Mouse (Mus musculus) inflammation-experienced regulatory T-cells, adult 6 months (primary cell): ENCODE results near the gene Gm17949. TPM values are rescaled to one million over a fixed set of nuclear protein-coding genes. Genes with fewer than 3 reads are reported as not detected.

Experiments
- ATAC-seq: one replicate; pipeline ENCODE4 v1.8.0; 2017
- polyA plus RNA-seq, 3 experiments: library from polyadenylated mRNA; unstranded; fragments of 100-300 nt; shearing (Covaris generic); gene quantifications; one replicate each; pipeline ENCODE4 v1.2.1; 2017

Gene Gm17949
- polyA plus RNA-seq, 3 experiments from 2014 or later: 0.51 to 1.7 (median 0.67) TPM

DNA sequence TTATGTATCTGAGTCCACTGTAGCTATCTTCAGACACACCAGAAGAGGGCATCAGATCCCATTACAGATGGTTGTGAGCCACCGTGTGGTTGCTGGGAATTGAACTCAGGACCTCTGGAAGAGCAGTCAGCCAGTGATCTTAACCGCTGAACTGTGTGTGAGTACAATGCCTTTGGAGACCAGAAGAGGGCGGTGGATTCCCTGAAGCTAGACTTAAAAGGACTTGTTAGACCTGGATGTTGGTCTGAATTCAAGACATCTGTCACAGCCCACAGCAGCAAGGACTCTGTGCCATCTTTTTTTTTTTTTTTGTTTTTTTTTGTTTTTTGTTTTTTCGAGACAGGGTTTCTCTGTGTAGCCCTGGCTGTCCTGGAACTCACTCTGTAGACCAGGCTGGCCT lies 40.4 kb downstream of the Gm17949 start:
- peak; percentile 64 for ATAC-seq

DNA sequence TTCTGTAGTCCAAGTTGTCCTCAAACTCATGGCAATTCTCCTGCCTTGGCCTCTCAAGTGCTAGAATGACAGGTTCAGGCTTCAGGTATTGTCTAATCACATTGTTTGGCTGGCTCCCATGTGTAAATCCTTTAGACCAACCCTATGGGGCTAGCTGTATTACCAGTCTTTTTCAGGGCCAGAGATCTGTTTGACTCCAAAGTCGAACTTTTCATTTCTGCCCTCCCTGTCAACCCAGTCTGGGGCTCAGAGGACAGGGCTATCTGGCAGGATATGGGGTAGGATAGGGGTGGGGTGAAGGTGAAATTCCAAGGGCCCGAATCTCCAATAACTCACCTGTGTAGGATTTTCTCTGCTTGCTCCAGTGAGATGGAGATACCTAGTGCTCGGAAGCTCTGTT lies 45.0 kb downstream of the Gm17949 start:
- no peak for ATAC-seq

DNA sequence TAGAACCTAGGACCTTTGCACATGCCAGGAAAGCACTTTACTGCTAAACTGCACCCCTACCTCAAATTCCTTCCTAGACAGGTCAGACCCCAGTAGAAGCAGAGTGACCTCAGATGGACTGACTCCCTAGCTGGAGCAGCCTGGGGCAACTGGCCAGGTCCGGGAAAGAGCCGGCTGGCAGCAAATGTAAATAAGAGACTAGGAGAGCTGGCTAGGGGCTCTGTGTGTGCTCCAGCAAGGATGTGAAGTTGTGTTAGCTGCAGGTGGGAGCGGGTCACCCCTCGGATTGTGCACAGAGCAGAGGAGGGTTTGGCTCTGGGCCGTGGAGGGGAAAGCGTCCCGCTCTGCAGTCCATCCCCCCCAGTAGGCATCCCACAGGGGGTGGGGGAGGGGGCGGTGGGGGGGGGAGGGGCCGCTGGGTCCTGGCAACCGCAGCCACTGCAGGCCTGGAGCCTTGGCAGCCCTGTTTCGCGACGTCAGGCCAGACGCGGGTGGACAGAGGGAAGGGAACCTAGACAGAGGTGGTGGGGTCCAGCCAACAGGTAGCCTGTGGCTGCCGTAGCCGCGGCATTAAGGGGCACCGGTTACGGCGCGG lies 47.7 kb downstream of the Gm17949 start, which contains the start of gene Crb3:
Gene Crb3 (plus strand): TSS at position 215 of the 595 bp plus-strand sequence.
- no peak for ATAC-seq

DNA sequence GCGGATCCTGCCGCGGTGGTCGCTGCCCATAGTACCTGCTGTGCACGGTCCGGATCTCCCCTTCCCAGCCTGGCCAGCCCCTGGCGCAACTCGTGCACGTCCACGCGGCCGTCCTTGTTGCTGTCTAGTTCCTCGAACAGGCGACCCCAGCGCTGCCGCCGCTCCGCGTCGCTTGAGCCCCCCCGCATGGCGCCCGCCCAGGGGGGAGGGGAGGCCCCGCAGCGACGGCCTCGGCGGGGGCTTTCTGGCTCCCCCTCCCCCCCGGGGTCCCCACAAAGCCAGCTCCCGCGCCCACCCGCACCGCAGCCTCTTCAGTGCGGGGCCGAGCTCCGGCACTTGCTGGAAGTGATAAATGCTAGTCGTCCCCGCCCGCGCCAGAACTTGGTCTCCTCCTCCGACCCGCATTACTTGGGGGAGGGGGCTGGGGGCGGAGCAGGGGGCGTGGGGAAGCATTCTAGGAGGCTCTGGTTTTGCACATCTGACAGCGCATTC lies 48.3 kb downstream of the Gm17949 start, which contains the start of gene Slc25a23:
Gene Slc25a23 (minus strand): TSS at position 378 of the 492 bp plus-strand sequence.
- ATAC-seq: no peak

DNA sequence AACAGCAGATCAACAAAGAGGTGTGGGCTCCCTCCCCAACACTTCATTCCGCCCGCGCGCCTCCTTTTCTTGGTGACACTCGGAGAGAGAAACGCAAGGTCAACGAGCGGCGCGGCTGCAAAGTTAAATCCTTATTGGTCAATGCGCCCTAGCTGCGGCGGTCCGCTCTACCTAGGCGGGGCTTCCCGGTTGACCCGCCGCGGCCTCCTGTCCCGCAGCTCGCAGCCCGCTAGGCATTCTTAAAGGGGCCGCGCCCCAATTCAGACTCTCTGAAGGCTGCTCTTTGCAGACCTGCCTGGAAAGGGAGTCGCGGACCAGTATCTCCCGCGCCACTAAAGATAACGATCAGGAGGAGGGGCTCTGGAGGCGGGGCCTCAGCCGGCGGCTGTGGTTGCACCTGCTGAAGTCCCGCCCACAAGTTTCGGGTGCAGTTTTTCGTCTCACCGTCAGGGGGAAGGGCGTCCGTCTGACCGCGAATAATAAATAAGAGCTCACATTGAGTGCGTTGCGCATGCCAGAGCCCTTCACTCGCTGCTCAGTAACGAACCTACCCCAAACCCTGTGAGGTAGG lies 49.0 kb downstream of the Gm17949 start:
- ATAC-seq: peak; percentile 82

DNA sequence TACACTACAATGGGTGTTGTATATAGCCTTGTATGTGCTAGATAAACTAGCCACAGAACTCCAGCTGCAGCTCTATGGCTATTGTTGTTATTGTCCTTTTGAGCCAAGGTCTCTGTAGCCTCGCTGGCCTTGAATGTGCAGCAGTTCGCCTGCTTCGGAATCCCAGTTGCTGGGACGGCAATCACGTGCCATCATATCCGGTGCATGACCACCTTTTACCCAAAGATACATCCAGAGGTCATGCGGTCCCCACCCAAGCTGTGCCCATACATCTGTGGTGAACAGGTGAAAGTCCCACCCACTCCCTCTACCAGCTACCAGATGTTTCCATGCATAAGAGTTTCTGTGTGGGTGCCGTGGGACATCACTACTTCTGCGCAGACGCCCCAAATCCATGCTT lies 49.8 kb downstream of the Gm17949 start:
- peak; percentile 19 for ATAC-seq

DNA sequence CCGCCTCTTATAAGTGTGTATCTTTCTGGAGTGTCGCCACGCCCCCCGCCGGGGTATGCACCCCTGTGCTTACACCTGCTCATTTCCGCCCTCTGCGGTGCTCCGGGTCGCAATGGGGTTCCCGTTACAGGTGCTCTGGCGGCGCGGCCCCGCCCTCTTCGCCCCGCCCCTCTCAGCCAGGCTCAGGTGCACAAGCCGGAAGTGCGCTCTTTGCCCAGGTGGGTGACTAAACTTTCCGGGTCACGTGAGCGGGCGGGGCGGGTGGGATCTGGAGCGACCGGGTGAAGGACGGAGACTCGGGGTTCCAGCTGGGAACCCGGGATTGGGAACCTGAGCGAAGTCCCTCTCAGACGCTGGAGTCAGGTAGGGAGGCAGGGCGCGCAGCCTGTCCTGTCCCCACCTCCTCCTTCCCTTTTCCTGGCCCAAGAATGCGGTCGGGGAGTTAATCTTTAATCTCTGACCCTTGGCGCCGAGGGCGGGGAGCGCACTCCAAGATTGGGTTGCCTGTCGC lies 50.8 kb downstream of the Gm17949 start:
- ATAC-seq: no peak

DNA sequence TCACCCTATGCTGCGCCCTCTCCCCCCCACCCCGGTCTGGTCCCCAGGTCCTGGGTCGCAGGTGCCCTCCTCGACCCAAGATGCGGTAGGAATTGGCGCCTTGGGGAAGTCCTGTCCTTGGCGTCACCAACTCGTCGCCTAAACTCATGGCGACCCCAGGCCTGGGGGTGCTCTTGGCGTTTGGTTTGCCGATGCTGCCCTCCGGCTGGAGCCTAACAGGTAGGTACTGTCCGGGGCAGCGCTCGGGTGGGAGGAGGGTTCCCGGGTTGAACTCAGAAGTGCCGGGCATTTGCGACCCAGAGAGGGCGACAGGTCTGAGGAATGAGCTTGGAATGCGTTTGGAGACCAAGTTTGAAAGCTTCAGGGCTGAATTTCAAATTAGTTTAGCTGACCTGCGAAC lies 51.3 kb downstream of the Gm17949 start:
- ATAC-seq: no peak

DNA sequence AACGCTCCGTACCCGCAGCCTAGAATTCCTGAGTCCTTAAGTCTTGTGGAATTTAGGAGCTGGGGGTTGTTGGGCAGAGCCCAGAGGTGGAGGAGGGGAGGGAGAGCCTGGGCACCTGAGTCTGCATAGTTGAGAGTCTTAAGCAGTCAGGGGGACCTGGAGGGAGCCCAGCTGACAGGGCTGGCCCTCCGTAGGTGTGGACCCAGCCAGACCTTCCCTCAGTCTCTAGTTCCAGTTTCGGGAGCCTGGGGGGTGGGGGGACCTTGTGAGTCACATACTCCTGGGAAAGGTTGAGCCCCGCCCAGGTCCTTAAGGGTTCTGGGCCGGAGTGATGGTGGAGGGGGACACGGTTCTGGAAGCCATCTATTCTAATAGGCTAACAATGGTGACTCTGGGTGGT lies 51.8 kb downstream of the Gm17949 start:
- no peak for ATAC-seq

DNA sequence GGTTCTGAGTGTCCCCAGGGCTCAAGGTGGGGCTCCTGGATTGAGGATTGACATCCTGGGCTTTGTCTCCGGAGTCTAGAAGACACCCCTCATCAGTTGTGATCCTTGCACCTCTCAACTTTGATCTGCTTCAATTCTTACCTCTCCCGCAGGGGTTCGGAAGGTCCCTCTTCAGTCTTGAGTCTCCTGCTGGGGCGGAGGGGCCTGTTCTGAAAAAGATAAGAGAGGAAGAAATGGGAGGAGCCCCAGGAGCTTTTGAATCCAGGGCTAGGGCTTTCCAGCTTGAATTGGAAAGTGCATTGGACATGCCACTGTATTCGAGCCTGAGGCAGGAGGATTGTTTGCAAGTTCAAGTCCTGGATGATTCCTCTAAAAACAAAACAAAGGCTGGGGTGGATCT lies 55.6 kb downstream of the Gm17949 start:
- no peak for ATAC-seq

DNA sequence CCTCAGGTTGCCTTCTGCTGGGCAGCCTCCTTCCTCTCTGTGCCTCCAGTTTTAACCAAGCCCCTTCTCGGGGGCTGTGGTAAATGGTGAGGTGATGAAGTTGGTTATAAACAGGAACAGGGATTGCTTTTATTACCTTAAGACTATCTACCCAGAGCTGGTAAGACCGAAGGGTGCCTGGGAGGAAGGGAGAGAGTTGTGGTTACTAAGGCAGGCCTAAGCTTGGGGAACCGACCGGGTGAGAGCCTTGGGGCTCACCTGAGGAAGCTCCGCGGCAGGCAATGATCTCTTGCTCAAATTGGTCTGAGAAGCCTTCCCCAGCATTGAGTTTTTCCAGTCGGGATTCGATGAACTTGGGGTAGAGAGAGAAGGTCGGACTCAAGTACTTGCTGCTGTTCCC lies 59.0 kb downstream of the Gm17949 start:
- ATAC-seq: no peak

DNA sequence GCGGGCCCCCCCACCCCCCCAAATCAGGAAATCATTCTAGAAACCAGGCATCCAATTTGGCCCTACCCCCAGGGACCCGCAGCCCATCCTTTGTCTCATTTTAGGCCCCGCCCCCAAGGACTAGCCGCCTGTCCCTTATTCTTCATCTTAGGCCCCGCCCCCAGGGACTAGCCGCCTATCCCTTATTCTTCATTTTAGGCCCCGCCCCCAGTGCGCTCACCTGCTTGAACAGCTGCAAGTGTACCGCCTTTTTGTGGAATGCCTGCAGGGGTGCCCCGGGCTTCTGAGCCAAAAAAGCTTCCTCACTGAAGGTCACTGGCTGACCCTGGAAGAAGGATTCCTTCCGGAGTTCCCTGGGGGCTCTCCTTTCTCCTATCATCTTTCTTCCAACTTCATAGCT lies 59.4 kb downstream of the Gm17949 start:
- ATAC-seq: no peak

Other genes starting within 250 kb of the Gm17949 start
- gene Dus3l, start 246.7 kb upstream of the Gm17949 start, polyA plus RNA-seq: 10 to 100 TPM; 16.2 to 34.6 (median 34.0) TPM
- under 1 TPM; 0.59 to 0.79 (median 0.75) TPM for gene Prr22, start 241.2 kb upstream of the Gm17949 start, polyA plus RNA-seq
- 1 to 10 TPM in 2 of 3 experiments, under 1 TPM in 1; 0.62 to 3.3 (median 1.5) TPM for gene Rfx2, start 180.5 kb upstream of the Gm17949 start, polyA plus RNA-seq
- not detected for gene Acsbg2, start 137.0 kb upstream of the Gm17949 start, polyA plus RNA-seq
- gene 1700061G19Rik, start 136.0 kb upstream of the Gm17949 start, polyA plus RNA-seq: under 1 TPM; 0.21 to 0.57 (median 0.28) TPM
- 1 to 10 TPM; 5.4 to 6.2 (median 5.6) TPM for gene Mllt1, start 76.1 kb upstream of the Gm17949 start, polyA plus RNA-seq
- not detected for gene Acer1, start 29.3 kb upstream of the Gm17949 start, polyA plus RNA-seq
- 100 to 1,000 TPM in 2 of 3 experiments, 10 to 100 TPM in 1; 61.9 to 113 (median 112) TPM for gene Clpp, start 21.2 kb upstream of the Gm17949 start, polyA plus RNA-seq
- 10 to 100 TPM; 20.3 to 29.1 (median 22.2) TPM for gene Alkbh7, start 14.1 kb upstream of the Gm17949 start, polyA plus RNA-seq
- gene Pspn, start 11.5 kb upstream of the Gm17949 start, polyA plus RNA-seq: 1 to 10 TPM in 1 of 3 experiments, under 1 TPM in 1, not detected in 1; 0.82 to 1.5 TPM
- gene Gtf2f1, start 181 bp upstream of the Gm17949 start, polyA plus RNA-seq: 10 to 100 TPM; 66.8 to 86.1 (median 78.3) TPM
- 10 to 100 TPM; 17.4 to 36.4 (median 31.4) TPM for gene Khsrp, start 20.1 kb downstream of the Gm17949 start, polyA plus RNA-seq
- not detected for gene Slc25a41, start 30.2 kb downstream of the Gm17949 start, polyA plus RNA-seq
- gene Crb3, start 47.6 kb downstream of the Gm17949 start, polyA plus RNA-seq: 1 to 10 TPM in 1 of 3 experiments, under 1 TPM in 2; 0.94 to 2.4 (median 0.99) TPM
- 1 to 10 TPM; 1.0 to 3.1 (median 2.6) TPM for gene Slc25a23, start 48.4 kb downstream of the Gm17949 start, polyA plus RNA-seq
- 100 to 1,000 TPM; 183 to 288 (median 219) TPM for gene Dennd1c, start 67.0 kb downstream of the Gm17949 start, polyA plus RNA-seq
- gene Tubb4a, start 76.3 kb downstream of the Gm17949 start, polyA plus RNA-seq: 1 to 10 TPM; 2.2 to 5.4 (median 3.9) TPM
- gene Tnfsf9, start 93.9 kb downstream of the Gm17949 start, polyA plus RNA-seq: 10 to 100 TPM in 2 of 3 experiments, 1 to 10 TPM in 1; 9.6 to 30.9 (median 15.9) TPM
- gene Cd70, start 138.3 kb downstream of the Gm17949 start, polyA plus RNA-seq: 1 to 10 TPM; 1.6 to 5.2 (median 3.4) TPM
- gene Tnfsf14, start 182.7 kb downstream of the Gm17949 start, polyA plus RNA-seq: 10 to 100 TPM; 13.3 to 15.2 (median 14.1) TPM
- 1 to 10 TPM; 1.0 to 3.6 (median 1.8) TPM for gene C3, start 216.7 kb downstream of the Gm17949 start, polyA plus RNA-seq
- gene Gpr108, start 237.0 kb downstream of the Gm17949 start, polyA plus RNA-seq: 10 to 100 TPM; 49.0 to 66.3 (median 56.5) TPM
- gene Trip10, start 238.0 kb downstream of the Gm17949 start, polyA plus RNA-seq: 1 to 10 TPM; 1.0 to 4.4 (median 3.6) TPM